Mouse (Mus musculus) layer of hippocampus, adult 2 months (tissue): ENCODE data around the gene Zmynd10. TPM values are rescaled to one million over a fixed set of nuclear protein-coding genes. Genes with fewer than 3 reads are reported as not detected.

Source experiments
- DNase-seq, 2 experiments: peaks; one replicate each; pipeline ENCODE4 v3.0.0; 2022; ENCODE audit warnings: low spot score in 2 of 2
- H3K27ac ChIP-seq: fragments of 200-600 bp; 2 replicates; pipeline ENCODE4 v1.8.1; 2022
- H3K4me3 ChIP-seq: fragments of 200-600 bp; 2 replicates; pipeline ENCODE4 v1.8.1; 2022; ENCODE audit warnings: mild to moderate bottlenecking
- CTCF ChIP-seq: fragments of 200-600 bp; conservative IDR thresholded peaks from 2 replicates; pipeline ENCODE4 v1.8.1; 2022; ENCODE audit warnings: antibody characterized with exemption, mild to moderate bottlenecking, moderate library complexity
- long read RNA-seq, 2 experiments: library from polyadenylated mRNA; stranded (forward); transcript quantifications; one replicate each; pipeline ENCODE4 v2.0.0; 2021; ENCODE audit warnings: borderline mapping rate in 2 of 2
- total RNA-seq, 2 experiments: library from RNA; stranded (reverse); gene quantifications; 2 replicates each; pipeline ENCODE4 v1.2.3; 2021

The Zmynd10 gene
- total RNA-seq: 1 to 10 TPM; 4.7 to 5.7 TPM
- long read RNA-seq, experiment 1, partial matches to known transcripts: 1 of 4 reads
- long read RNA-seq, experiment 1, other reads (novel, unspliced or antisense): 0 of 4 reads
- long read RNA-seq, experiment 2, partial matches to known transcripts: 0 of 2 reads
- long read RNA-seq, experiment 2, other reads (novel, unspliced or antisense): 2 of 2 reads

DNA sequence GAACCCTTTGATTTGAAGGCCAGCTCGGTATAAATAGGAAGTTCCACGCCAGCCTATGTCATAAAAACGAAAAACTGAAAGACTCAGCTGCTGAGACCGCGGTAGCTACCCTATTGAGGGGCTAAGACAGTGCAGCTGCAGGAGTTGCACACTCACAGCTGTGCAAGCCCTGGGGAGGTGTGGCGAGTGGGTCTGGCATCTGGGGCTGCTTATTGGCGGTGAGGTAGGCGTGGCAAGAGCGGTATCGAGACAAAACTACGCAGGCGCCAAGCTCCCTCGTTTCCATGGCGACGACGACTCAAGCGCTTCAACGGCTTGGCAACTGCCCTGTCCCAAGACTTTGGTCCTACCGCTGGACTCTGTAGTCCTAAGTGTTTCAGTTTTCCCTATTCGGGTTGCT is at the start of gene Zmynd10:
Zmynd10 (plus strand) TSS at position 273 of the 400 bp plus-strand sequence.
- peak; percentile 82 to 89 for DNase-seq
- peak within 1 kb of the TSS; percentile 73 for H3K27ac ChIP-seq
- no peak for TF ChIP-seq CTCF
- peak within 1 kb of the TSS; percentile 46 for H3K4me3 ChIP-seq

DNA sequence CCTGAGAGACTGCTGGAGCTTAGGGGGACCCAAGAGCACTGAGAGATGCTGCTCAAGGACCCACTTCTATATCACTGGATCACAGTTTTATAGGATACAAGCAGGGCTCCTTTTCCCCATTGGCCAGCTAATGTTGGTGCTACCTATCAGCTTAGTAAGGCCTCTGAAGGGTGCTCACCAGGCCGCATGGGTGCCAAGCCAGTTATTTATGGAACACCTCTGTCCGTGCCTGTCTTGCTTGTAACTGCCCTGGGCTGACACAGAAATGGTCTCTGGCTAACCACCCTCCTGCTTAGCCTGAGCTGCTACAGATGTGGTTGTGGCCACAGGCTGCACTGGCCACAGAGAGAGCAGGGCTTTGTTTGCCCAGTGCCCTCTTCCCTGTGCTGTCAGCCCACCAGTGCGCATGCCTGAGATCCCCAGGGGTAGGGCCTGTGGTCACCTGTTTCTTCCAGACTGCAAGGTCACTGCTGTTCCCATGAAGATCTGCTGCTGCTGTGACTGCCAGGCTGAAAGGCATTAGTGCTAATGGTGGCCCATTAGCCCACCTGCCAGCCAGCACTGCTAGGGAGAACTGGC is 46.3 kb upstream of the Zmynd10 start:
- Histone ChIP-seq H3K4me3 (no peak overlapping the region), H3K27ac (no peak overlapping the region)
- TF ChIP-seq CTCF: no peak
- DNase-seq: no peak

DNA sequence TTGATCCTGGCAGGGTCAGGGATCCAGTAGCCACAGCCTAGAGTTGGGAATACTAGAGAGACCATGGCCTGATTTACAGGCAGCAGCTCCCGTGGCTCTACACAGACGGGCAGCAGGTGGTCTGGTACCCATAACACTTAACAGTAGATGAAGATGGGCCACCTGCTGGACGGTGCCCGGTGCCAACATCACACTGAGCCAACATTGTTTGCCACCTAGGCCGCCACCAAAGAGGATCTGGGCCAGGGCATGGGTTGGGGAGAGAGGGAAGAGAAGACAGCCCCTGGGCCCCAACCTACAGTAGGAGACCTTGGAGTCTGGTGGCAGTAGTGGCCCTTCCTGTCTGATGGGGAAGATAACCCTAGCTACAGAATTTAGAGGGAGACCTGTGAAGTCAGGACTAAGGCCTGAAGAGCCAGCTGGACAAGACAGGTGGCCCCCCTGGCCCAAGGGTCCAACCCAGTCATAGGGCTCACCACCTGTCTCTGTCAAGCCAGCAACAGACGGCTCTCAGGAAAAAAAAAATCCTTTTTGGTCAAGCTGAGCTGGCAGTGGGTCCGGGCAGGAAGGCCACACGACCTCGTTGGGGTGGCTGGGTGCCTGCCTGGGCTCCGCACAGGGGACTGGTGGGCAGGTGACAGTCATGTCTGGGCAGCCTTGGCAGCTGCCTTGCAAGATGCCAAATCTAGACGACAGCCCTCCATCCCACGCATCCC is 44.8 kb upstream of the Zmynd10 start:
- Histone ChIP-seq H3K4me3 (no peak overlapping the region), H3K27ac (no peak overlapping the region)
- no peak for DNase-seq
- no peak for TF ChIP-seq CTCF

DNA sequence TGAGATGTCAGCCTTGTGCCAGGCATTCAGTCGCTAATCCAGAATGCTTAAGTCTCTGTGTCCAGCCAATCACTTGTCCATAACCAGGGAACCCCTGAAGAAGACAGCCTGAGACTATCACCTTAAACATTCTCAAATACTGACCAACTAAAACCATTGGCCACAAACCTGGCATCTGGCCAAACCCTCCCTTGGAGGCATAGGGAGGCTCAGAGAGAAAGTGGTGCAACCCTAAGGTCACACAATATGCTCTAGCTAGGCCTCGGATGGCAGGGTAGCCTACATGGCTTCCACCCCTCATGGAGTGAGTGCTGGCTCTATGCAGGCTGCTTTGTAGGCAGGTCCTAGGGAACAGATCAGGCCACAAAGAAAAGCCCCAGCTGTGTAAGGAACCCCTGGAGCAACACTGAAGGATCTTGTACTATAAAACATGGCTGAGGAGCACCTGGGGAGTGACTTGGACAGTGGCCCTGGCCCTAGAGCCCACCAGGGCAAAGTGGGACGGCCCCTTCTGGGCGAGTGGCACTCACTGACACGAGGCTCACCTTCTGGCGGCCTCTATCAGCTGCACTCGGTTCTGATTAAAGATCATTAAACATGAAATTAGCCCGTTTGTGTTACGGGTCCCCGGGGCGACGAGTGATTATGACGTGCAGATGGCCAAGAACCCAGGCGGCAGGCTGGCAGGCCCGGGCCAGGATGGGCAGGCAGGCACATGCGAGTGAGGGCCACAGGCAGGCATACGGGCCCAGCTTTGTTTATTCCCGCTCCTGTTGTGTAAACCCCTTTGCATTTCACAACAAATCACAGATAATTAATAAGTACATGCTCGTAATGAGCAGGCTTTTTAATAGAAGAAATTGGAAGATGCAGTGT is 42.2 kb upstream of the Zmynd10 start:
- DNase-seq: no peak
- no peak for TF ChIP-seq CTCF
- H3K4me3 ChIP-seq: no peak overlapping the region
- H3K27ac ChIP-seq: no peak overlapping the region

DNA sequence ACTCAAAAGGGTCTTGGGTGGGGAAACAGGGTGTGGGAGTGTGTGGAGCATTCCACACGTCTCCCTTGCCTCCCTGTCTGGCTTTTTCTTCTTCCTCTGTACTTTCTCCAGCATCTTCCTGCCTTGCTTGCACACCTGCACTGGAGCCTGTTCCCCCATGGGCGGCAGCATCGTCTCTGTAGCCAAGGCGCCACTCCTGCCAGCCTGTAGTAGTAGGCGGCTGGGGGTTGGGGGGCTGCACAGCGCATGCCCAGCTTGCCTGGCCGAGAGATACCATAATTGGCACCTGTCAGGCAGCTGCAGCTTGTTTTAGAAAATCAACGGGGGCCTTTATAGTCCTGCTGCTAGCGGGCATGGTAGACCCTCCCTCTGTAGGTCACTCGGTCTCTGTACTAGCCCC is 38.8 kb upstream of the Zmynd10 start:
- peak; percentile 64 to 76 for DNase-seq
- Histone ChIP-seq H3K4me3 (peak overlapping the region; percentile 20; the same call in 1 of the 2 replicates), H3K27ac (no peak overlapping the region)
- peak; percentile 64 for TF ChIP-seq CTCF

DNA sequence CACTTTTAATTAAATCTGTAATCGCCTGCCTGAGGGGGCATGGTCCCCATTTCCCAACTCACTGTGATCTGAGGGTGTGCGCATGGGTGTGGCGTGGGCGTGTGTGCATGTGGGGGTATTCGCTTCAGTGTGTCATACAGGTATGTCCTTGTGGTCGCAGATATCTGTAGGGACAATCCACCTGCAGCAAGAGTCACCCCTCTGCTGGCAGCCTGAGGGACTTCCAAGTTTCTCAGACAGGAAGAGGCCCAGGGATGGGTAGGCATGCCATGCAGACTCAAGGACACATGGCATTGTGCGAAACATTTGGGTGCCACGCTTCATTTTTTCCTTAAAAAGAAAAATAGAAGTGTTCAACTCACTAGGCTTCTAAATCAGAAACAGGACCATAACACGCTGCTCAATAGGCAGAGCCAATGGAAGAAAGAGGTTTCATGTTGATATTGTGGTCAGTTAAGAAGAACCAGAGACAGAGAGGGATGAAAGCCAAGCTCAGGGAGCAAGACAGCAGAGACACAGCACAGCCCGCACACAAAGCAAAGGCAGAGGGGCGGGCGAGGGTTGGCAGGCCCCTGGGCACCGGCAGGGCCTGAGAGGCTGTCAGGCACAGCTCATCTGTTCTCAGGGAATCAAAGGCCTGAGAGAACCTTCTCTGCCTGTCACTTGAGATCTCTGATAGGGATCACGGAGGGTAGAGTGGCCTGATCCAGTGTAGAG is 36.6 kb upstream of the Zmynd10 start:
- no peak overlapping the region for H3K27ac ChIP-seq
- no peak overlapping the region for H3K4me3 ChIP-seq
- TF ChIP-seq CTCF: peak; percentile 40
- DNase-seq: no peak

DNA sequence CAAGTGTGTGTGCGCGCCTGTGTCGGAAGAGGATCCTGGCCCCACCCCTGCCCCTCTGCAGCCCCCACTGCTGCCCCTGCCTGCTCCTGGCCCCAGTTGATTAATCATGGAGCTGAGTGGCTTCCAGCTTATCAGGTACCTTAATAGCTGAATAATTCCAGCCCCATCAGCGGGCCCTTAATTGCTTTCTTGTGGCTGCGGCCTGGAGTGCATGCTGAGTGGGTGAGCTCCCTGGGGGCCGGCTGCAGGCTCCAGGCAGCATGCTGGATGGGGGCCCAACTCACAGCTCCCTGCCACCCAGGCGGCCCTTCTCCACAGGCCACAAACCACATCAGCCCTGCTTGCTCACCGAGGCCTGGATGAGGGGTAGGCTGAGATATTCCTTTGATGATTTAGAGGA is 35.7 kb upstream of the Zmynd10 start:
- no peak overlapping the region for H3K4me3 ChIP-seq
- no peak for DNase-seq

DNA sequence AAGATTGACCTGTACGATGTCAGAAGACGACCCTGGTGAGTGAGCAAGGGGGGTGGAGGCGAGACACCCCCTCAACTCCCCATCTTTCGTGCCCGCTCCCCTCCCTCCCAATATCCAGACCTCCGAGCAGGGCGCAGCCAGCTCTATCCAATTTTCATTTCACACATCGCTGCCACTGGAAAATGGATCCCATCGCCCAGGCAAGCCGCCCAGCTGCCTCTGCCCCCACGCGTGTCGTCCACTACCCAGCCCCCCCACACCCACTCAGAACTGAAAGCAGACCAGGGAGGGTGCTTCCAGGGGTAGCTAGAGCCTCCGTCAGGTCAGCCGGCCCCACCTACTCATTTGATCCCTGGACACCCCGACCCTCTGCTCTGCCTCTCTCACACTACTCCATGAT is 34.8 kb upstream of the Zmynd10 start:
- no peak for TF ChIP-seq CTCF
- H3K27ac ChIP-seq: no peak overlapping the region
- DNase-seq: no peak
- H3K4me3 ChIP-seq: no peak overlapping the region

More for the DNA sequence above, 35.7 kb upstream of the Zmynd10 start:
- TF ChIP-seq CTCF: no peak
- H3K27ac ChIP-seq: no peak overlapping the region

DNA sequence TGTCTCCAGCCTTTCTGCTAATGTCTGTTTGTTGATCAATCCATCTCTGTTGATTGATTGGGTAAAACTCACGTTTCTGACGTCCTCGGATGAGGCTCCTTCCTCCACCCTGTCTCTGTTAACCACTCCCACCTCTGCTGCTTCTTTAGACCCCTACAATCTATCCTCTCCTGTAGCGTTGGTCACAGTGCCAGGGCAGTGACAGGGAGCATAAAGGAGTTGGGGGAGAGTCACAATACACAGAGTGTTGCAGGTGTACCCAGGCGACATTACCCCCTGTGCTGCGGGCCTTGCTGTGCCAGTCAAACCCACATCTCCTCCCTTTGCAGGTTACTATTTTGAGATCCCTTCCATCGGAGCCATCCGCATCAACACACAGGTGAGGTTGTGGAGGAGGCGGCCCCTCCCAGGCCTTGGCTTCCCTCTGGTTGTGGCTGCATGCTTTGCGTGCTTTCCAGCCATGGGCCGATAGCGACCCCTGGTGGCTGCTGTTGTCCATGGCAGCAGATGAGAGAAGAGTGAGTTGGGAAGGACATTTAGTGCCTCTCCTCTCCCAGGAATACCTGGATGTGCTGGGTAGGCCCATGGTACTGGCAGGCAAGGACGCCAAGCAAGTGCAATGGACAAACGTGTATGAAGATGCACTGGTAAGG is 32.7 kb upstream of the Zmynd10 start:
- TF ChIP-seq CTCF: peak; percentile 99
- Histone ChIP-seq H3K4me3 (no peak overlapping the region), H3K27ac (no peak overlapping the region)
- DNase-seq: peak; percentile 80 to 90

DNA sequence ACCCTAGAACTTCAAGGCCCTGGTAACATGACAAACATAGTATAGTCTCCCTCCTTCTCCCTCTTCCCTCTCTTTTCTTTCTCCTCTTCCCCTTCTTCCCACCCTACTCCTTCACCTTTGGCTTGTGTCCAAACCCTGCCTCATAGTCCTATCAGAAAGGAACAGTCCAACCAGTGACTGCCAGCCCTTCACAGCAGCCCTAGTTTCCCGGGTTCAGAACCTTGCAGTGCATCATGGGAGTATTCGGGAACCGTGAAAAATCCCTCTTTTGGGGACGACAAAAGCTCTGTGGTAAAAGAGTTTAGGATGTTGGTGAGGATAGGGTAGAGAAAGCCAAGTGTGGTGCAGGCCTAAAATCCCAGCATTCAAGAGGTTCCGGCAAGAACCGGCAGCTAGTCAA is 26.8 kb upstream of the Zmynd10 start:
- Histone ChIP-seq H3K27ac (no peak overlapping the region), H3K4me3 (no peak overlapping the region)
- no peak for TF ChIP-seq CTCF
- no peak for DNase-seq

DNA sequence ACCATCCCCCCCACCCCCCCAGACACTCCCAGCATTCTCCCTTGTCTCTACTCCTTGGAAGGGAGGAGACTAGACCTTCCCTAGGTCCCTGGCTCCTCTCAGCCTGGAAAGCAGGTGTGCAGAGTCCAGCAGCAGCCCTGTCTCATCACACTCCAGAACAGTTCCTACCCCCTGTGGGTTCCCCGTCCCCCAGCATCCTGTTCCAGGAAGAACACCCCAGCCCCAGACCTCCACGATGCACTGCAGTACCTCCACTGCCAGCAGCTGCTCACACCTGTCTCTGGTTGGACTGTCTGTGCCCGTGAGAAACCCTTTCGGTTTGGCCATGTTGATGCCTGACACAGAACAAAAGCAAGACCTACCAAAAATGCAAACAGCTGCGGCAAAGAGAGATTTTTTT is 25.9 kb upstream of the Zmynd10 start:
- H3K4me3 ChIP-seq: no peak overlapping the region
- TF ChIP-seq CTCF: no peak
- DNase-seq: no peak
- no peak overlapping the region for H3K27ac ChIP-seq
